Mouse (Mus musculus) gastrocnemius, postnatal 36 days (tissue): ENCODE measurements at regions not wholly inside any gene's neighbourhood (a gene's known extent, or its start where the extent isn't known, plus 50 kb on each side); places are given as distances from the start of the nearest gene placed in this dataset.
"Not testable (repeated sequence)": the region's sequence is repeated elsewhere in the genome, so short reads cannot be mapped to it uniquely, and the experiment has no call there.

Experiments
- DNase-seq, 2 experiments: peaks; one replicate each; pipeline ENCODE4 v3.0.0; 2022
- intact Hi-C: fragments of 180-260 bp; cut with DNase I; formaldehyde crosslinking; loops from one replicate; pipeline ENCODE4 v1.15.1; 2025

DNA sequence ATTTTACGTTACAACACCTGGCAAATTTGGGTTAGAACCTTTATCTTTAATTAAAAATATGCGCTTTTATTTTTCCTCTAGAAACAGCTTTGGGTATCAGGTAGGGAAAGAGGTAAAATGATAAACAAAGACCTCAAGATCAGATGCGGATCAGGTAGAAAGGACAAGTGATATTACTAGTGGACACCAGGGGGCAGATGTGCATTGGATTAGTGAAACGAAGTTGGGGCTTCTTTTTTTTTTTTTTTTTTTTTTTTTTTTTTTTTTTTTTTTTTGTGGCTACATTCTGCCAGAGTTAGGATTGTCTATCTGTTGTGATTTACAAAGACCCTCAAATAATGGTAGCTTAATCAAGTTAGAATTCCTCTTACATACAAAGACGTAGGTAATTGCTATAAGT, 153.8 kb downstream of the Cd109 start:
- intact Hi-C loops, result no loop called here
- DNase-seq, result no peak

DNA sequence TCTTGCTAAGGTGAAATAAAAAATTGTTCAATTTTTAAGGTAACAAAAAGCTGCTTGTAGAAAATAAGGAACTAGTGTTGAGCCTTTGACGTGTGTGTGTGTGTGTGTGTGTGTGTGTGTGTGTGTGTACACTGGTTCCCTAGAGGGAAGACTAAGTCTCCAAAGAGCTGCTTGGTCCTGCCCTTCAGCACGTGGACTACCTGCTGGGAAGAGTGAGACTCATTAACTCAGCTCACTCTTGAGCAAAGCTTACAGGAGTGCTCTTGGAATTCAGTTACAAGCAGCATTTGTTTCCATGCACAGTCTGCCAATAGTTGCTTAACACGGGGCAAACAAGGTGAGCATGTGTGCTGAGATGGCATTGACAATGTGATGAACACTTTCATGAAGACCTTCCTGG, 158.6 kb downstream of the Cd109 start:
- DNase-seq, result no peak
- intact Hi-C loops, result loop anchor here (10.0 kb wide), 1 partner anchor 271 kb away; no protein-coding TSS in a partner anchor

DNA sequence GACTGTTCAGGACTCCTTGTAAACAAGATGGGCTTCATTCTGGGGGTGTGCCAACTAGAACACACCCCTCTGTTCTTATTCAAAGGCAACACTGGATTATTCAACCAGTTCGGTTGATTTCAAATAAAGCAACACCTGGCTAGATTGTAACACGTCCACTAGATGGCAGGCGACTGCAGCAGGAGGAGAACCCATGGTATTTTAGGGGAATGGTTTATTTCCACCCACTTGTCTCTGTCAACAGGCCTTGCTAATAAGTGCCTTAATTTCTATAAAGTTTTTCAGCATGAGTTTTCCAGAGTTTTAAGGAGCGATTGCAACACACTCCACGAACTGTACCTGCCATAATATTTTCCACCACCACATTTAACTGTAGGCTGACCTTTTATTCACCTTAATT, 160.1 kb downstream of the Cd109 start:
- DNase-seq, result peak in 1 of 2 experiments; percentile 7
- intact Hi-C loops, result loop anchor here (10.0 kb wide), 1 partner anchor 269 kb away; no protein-coding TSS in a partner anchor

DNA sequence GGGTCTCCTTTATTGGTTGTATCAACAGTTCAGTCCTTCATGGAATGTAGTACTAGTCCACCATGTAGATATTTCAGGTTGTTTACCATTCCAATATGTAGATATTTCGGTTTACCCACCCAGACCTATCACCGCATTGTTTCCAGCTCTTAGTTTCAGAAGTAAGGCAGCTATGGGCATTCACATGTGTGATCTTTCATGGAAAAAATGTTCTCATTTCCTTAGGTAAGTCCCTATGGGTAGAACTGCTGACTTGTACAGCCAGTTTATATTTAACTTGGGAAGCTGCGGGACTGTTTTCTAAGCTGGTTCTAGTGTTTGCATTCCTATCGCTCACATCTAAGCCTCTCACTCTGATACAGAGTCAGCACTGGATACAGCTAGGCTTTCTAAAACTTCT, 165.2 kb downstream of the Cd109 start:
- no peak for DNase-seq
- intact Hi-C loops, result no loop called here

DNA sequence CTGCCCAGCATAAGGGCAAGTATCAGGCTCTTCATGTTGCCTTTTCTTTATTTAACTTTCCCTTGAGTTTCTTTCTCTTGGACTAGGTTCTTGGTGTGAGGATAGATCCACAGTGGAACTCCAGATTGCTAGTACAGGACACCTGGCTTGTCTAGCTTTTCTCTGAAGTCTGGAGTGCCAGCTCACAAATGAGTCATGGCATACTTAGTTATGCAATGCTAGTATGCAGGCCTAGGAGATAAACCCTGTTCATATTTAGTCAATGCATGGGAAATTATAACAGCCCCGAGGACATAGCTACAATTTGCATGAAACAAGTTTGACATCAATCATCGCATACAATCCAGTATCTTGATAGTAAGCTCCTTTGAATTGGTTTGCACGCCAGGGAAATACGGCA, 167.0 kb downstream of the Cd109 start:
- intact Hi-C loops, result no loop called here

DNA sequence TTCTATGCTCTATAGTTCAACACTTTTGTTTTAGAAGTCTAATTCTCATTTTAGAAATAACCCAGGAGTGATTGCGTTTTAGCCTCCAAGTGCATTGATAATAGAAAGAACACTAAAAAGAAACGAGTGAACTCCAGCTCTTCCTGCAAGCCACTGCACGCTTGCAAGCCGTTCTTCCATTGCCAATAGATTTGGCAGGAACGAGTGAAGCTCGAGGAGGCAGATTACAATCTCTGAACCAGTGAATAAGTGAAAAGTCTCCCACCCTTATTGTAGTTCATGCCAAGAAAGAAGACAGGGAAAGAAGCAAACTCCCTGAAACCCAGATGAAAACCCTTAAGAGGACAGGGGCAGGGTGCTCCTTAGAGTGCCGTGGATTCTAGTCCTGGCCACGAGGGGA, 167.5 kb downstream of the Cd109 start:
- intact Hi-C loops, result no loop called here
- DNase-seq, result no peak

More for the DNA sequence above, 167.0 kb downstream of the Cd109 start:
- no peak for DNase-seq

DNA sequence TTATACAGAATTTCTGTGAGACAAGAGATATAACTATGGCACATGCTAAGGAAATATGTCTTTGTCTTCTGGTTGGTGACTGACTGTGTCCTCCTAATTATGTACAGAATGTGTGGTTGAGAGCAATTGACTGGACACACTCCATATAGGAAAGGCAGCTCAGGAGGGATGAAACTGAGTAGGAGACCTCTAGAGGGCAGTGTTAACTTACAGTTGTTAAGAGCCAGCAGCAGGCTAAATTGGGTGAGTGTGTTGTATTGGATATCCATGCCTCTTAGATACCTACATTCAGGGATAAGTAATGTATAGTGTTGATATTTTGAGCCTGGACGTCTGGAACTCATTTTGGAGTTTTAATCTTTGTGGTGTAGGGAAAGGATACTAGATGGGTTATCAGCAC, 172.5 kb downstream of the Cd109 start:
- DNase-seq, result no peak
- intact Hi-C loops, result loop anchor here (5.0 kb wide), 1 partner anchor 934 kb away; no protein-coding TSS in a partner anchor

DNA sequence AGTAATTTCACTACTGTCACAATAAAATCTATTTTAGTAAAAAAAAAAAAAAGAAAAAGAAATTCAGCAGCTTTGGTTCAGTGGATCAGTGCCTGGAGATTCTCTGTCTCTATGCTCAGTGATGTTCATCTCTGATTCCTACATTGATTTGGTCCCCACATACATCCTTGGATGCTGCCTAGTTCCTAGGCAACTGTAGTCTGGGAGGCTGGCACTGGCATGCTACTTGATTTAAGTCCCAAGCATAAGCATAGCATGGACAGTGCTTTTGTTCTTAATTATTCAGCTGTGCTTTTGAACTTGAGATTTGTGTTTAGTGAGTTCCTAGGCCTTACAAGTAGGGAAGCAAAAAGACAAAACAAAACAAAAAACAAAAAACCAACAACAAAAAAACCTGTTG, 174.4 kb downstream of the Cd109 start:
- intact Hi-C loops, result loop anchor here (5.0 kb wide), 1 partner anchor 933 kb away; no protein-coding TSS in a partner anchor
- no peak for DNase-seq

DNA sequence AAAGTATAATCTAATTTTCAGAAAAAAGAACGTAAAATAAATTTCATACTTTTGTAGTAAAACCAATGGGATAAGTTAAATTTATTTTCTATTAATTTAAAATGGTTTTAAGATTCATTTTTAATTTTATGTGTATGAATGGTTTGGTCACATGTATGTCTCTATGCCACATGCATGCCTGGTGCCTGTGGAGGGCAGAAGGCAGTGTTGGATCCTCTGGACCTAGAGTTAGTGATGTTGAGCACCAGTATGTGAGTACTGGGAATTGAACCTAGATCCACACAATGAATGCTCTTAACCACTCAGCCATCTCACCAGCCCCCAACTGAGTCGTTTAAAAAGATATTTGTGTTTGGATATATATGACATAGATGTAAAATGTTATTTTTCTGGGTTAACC, 174.8 kb downstream of the Cd109 start:
- intact Hi-C loops, result no loop called here
- no peak for DNase-seq

DNA sequence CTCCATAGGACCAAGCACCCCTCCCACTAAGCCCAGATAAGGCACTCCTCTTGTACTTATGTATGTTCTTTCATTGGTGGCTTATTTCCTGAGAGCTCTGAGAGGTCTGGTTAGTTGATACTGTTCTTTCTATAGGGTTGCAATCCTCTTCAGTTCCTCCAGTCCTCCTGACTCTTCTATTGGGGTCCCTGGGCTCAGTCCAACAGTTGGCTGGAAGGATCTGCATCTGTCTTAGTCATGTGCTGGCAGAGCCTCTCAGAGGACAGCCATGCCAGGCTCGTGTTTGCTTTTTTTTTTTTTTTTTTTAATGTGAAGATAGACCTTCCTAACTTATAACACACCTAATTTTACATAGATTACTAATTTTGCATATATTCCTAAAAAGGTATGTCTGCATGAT, 180.5 kb downstream of the Cd109 start:
- intact Hi-C loops, result no loop called here
- no peak for DNase-seq

DNA sequence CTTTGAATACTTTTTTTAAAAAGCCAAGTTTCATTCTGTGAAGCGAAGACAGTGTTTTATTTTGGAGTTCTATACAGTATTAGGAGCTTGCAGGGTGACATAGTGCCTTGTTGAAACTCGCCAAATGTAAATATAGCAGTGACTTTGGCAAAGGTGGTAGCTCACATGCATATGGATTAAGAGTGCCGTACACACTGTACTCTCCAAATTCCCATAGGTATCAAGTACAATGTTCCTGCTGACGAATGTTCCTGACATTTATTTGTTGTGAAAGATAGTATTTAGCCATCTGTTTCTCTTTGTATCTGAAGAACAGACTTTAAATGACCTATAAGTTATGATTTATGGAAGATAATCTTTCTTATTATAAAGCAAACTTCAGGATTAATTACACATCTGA, 201.9 kb downstream of the Cd109 start:
- intact Hi-C loops, result no loop called here
- no peak for DNase-seq

DNA sequence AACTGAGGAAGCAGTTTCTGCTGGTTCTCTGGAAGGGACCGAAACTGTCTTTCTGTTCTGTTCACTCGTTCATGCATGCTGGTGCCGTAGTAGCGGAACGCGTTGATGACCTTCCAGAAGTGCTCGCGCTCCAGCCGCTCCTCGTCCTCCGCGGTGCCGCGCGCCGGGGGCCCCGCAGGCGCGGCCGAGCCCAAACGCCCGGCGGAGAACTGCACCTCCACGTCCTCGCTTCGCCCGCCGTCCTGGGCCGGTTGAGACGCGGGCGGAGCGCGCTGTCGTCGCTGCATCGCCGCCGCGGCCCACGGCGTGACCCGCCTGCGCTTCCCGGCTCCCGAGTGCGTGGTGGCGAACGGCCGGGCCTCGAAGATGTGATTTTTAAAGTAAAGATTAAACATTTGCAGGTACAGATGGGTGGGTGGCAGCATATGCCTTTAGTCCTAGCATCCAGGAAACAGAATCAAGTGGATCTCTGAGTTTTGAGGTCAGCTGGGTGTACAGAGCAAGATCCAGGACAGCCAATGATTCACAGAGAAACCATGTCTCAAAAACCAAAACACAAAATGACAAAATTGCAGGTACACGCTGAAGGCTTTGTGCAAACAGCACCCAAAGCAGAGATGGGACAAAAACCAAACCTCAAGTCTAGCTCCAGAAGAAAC, 206.3 kb downstream of the Cd109 start:
- DNase-seq, intact Hi-C loops: not testable (repeated sequence)

DNA sequence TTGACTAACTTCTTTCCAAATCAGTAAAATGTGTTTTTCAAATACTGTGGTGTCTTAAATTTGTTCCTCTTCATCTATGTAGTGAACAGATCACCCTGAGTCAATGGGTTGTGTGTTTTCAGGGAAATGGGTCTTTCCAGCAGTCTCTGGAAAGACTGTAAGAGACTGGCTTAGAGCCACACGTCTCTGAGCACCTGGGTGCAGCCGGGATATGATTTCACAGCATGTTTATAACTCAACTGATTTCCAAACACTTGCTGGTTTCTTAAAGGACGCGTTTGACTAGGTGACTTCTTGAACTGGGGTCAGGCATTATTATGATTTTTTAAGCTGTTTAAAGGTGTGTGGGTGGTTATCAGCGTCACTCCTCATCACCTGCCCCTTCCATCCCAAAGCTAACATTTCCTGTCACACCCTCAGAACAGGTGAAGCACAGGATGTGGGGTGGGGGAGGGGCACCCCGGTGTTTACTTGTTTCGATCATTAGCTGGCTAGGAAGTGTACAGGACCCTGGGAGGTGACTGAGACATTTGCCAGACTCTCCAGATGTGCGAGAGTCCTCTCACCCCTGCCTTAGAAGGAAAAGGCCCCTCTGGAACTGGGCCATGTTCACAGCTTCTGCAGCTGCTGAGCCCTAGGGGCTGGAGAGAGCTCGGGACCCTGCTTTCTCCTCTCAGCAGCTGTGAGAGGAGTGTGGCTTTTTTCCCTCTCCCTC, 229.8 kb downstream of the Cd109 start:
- peak in 1 of 2 experiments; percentile 19 for DNase-seq
- intact Hi-C loops, result no loop called here

DNA sequence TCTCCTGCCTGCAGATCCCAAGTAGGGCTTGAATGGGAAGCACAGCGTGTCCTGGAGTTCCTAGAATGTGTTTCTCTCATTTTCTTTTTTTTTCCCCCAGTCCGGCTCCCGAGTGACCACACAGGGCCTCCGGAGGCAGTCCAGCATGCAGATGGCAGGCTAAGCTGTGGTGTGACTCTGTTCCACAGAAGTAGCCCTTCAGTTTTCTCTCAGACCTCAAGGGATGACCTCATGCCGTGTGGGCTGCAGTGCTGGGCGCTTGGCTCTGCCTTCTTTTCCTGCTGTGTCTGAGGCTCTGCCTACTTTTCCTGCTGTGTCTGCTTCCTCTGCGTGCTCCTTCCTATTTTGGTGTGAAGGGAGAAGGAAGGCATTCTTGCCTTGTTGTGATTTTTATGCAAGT, 230.8 kb downstream of the Cd109 start:
- intact Hi-C loops, result no loop called here

DNA sequence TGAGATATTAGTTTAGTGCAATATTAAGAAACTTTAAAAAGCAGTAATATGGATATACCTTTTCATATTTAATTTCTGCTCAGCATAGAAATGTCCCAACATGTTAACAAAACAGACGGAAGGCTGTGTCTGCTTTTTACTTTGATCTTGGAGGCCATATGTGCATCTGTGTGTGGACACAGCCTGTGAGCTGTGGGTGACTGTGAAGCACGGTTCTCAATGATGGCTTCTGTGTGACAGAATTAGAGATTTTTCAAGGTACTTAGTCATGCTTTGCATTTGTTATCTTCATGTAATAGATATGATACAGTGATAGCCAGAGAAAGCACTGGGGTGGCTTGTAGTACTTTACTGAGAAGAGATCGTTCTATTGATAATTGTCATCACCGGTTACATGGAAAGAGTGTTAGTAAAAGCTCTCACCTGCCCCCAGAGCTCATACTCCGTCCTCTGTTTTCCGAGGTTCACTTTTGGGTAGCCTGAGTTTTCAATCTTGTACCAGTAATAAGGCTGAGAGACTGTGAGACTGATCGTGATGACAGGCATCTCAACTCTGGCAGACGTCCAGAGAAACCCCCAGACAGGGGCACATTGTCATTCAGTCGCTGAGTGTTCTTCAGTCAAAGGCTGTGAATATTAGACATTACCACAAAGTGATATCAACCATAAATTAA, 232.7 kb downstream of the Cd109 start:
- intact Hi-C loops, result no loop called here
- no peak for DNase-seq

More for the DNA sequence above, 230.8 kb downstream of the Cd109 start:
- DNase-seq, result peak in 1 of 2 experiments; percentile 4

DNA sequence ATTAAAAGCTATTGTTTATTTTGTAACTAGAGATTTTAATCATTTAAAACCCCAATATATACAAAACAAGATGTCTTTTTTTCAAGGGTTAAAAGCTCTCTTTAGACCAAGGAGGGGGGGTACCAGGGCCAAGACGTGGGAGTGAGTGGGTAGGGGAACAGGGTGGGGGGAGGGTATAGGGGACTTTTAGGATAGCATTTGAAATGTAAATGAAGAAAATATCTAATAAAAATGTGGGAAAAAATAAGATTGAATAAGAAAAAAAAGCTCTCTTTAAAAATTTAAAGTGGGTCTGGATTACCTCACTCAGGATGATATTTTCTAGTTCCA, 233.2 kb downstream of the Cd109 start:
- intact Hi-C loops, DNase-seq: not testable (repeated sequence)

DNA sequence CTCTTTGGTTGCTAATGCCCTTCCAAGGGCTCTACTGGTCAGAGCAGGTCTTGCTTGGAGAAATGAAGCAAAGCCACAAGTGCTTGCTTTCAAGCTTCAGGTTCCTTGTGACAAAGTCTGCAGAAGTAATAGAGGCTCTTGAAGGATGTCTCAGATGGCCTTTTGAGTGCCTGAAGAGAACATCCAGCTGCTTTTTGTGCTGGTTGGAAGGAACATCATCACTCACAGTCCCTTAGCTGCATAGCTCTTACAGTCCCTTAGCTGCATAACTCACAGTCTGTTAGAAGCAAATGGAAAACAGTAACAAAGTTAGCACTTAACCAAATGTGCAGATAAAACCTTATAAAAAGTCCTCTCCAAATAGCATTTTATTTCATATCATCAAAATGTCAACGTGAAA, 241.6 kb downstream of the Cd109 start:
- intact Hi-C loops, result no loop called here
- DNase-seq, result no peak

DNA sequence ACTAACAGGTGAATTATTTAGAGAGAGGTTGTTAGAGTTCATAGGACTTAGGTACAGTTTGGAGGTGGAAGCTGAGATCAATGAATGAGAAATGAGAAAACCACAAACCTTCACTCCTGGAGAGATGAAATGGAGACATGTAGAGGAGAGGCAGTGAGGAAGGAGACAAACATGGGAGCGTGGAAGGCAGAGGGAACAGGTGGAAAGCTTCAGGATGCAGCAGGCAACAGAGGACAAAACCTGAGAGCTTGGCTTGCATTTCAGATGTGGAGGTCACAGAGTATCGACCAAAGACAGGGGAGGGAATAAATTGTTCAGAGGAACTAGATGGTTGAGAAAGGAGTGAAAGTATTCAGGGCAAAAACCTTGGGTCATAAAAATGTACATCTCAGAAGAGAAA, 244.6 kb downstream of the Cd109 start:
- no peak for DNase-seq

DNA sequence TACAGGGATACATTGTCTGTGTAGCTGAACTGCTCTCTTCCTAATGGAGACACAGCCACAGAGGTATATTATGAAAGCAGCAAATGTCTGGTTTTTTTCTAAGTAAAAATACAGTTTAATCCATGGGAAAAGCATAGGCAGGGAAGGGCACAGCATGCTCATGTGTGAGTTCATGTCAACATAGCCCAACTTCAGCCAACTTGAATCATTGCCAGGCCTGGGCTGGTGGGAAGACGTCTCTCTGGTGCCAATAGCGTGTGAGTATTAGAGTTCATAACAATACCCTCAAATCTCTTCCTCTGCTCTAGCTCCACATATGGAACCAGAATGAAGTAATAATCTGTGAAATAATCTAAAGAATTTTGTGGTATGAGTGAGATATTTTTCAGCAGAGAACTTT, 257.2 kb downstream of the Cd109 start:
- DNase-seq, result no peak
- intact Hi-C loops, result no loop called here

More for the DNA sequence above, 244.6 kb downstream of the Cd109 start:
- intact Hi-C loops, result no loop called here

DNA sequence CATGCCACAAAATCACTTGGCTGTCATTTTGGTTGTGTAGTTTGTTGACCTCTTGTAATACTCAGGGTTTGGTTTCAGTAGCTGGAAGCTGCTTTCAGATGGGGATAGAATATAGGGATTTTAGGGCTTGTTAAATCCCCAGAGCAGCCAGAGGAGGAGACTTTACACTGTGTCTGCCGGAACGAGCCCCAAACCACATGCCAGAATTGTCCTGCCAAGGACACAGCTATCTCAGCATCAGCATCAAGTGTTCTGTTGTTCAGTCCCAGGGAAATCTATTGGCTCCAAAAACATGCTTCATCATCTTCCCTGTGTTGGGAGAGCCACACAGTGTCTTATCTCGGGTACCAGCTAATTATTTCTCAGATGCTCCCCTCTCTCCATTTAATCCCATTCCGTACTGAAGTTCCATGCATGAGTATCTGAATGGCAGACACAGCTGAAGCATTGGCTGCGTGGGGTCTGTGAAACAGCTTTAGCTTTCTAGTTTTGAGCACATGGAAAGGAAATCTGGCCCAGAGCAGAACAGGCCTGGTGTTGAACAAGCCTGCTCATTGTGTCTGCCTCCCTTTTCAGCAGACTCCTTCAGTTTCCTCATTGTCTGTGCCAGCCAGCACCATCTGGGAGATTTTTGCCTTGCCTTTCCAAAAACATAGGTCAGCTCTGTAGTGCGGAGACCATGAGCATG, 264.8 kb downstream of the Cd109 start:
- intact Hi-C loops, result no loop called here
- DNase-seq, result no peak
